Mouse (Mus musculus) midbrain, embryonic 14.5 days (tissue): ENCODE measurements around the gene Hip1r. TPM values are rescaled to one million over a fixed set of nuclear protein-coding genes. Genes with fewer than 3 reads are reported as not detected.

ENCODE experiments used
- ATAC-seq: fragments of 200-750 bp; cut with Nextera tagmentation; 2 replicates; pipeline ENCODE4 v1.8.0; 2017; ENCODE audit warnings: moderate number of reproducible peaks, moderate library complexity; ENCODE audit not compliant: low FRiP score, low TSS enrichment
- DNase-seq: peaks from one replicate; pipeline ENCODE4 v3.0.0-alpha.2; 2015
- H3K27ac ChIP-seq: fragments of 300-500 bp; sonication (generic); replicated peaks from 2 replicates; pipeline ENCODE4 v1.5.1; 2014; ENCODE audit warnings: mild to moderate bottlenecking, low read depth, low read length, moderate library complexity
- H3K27me3 ChIP-seq: fragments of 300-500 bp; sonication (generic); 2 replicates; pipeline ENCODE4 v1.6.1; 2014; ENCODE audit warnings: low read length, control low read depth, mixed read lengths; ENCODE audit not compliant: control insufficient read depth, insufficient read depth
- H3K36me3 ChIP-seq: fragments of 300-500 bp; sonication (generic); 2 replicates; pipeline ENCODE4 v1.6.1; 2014; ENCODE audit warnings: low read length, control low read depth; ENCODE audit not compliant: control insufficient read depth, insufficient read depth
- H3K4me1 ChIP-seq: fragments of 300-500 bp; sonication (generic); 2 replicates; pipeline ENCODE4 v1.6.1; 2014; ENCODE audit warnings: mild to moderate bottlenecking, antibody characterized with exemption, low read length, control low read depth; ENCODE audit not compliant: control insufficient read depth, insufficient read depth
- H3K4me2 ChIP-seq: fragments of 300-500 bp; sonication (generic); 2 replicates; pipeline ENCODE4 v1.6.1; 2014; ENCODE audit warnings: mild to moderate bottlenecking, low read length, moderate library complexity
- H3K4me3 ChIP-seq: fragments of 300-500 bp; sonication (generic); replicated peaks from 2 replicates; pipeline ENCODE4 v1.5.1; 2014; ENCODE audit warnings: low read depth, low read length
- H3K9ac ChIP-seq: fragments of 300-500 bp; sonication (generic); replicated peaks from 2 replicates; pipeline ENCODE4 v1.6.1; 2014; ENCODE audit warnings: mild to moderate bottlenecking, low read length, moderate library complexity
- H3K9me3 ChIP-seq: fragments of 300-500 bp; sonication (generic); 2 replicates; pipeline ENCODE4 v1.6.1; 2016; ENCODE audit warnings: low read length, control low read depth, mixed read lengths; ENCODE audit not compliant: control insufficient read depth
- WGBS: fragments of 180-500 bp; shearing (Covaris S2); extraction: QIAGEN DNeasy Blood & Tissue Kit; methylation state at CpG from one replicate; pipeline ENCODE4 v1.1.7; 2014; 5-methylcytosine and 5-hydroxymethylcytosine counted together
- polyA plus RNA-seq: library from polyadenylated mRNA; unstranded; fragments of >200 nt; fragmentation: Nextera tagmentation; extraction: Ambion mirVana; gene quantifications from 2 replicates; pipeline ENCODE4 v1.2.1, GENCODE M21; 2014

Gene Hip1r
- polyA plus RNA-seq, 1 experiment from 2014 or later, result 24.7 TPM

DNA sequence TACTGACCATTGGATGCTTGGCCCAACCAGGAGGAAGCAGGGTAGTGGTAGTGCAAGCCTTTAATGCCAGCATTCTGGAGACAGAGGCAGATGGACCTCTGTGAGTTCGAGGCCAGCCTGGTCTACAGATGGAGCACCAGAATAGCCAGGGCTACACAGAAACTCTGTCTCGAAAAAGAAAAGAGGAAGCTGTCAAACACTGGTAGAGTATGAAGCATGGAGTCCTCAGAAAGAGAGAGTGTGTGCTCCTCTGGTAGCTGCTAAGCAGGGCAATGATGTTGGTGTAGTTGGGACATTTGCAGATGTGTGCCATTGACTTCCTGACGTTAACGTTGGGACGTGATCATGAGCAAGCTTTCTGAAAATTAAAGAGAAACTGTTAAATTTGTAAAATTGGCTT lies 34.9 kb upstream of the Hip1r start:
- no peak for ATAC-seq
- Histone ChIP-seq H3K9me3 (no peaks in the 10 kb centered on the region), H3K9ac (no peak overlapping the region; the same call in 1 of the 2 replicates), H3K4me2 (no peak overlapping the region), H3K27me3 (no peaks in the 10 kb centered on the region), H3K27ac (no peak overlapping the region), H3K4me3 (no peak overlapping the region), H3K4me1 (no peaks in the 10 kb centered on the region), H3K36me3 (no peaks in the 10 kb centered on the region)
- 90% methylated on average over 5 of the region's 5 CpGs for whole genome bisulfite sequencing
- no peak for DNase-seq

DNA sequence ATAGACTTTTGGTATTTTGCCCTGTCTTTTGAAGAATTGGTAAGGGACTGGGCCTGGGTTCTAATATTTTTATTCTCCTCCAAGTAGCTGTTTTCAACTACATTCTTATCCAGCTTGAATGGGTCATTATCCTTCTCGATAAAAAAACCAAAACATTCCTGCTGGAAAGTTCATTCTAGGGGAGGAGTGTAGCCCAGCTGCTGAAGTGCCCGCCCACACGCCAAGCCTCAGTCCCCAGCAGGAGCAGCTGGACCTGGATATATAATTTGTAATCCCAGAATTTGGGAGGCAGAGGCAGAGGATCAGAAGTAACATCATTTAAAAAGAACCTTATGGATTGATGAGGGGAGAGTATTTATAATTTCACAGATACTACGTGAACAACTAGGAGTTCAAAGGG lies 26.9 kb upstream of the Hip1r start:
- WGBS, result 72% methylated on average over 4 of the region's 4 CpGs
- Histone ChIP-seq H3K27me3 (no peaks in the 10 kb centered on the region), H3K4me1 (no peaks in the 10 kb centered on the region), H3K4me3 (no peak overlapping the region), H3K27ac (no peak overlapping the region), H3K9ac (no peak overlapping the region), H3K9me3 (no peaks in the 10 kb centered on the region), H3K36me3 (no peaks in the 10 kb centered on the region), H3K4me2 (no peak overlapping the region)
- ATAC-seq, result no peak
- DNase-seq, result no peak

DNA sequence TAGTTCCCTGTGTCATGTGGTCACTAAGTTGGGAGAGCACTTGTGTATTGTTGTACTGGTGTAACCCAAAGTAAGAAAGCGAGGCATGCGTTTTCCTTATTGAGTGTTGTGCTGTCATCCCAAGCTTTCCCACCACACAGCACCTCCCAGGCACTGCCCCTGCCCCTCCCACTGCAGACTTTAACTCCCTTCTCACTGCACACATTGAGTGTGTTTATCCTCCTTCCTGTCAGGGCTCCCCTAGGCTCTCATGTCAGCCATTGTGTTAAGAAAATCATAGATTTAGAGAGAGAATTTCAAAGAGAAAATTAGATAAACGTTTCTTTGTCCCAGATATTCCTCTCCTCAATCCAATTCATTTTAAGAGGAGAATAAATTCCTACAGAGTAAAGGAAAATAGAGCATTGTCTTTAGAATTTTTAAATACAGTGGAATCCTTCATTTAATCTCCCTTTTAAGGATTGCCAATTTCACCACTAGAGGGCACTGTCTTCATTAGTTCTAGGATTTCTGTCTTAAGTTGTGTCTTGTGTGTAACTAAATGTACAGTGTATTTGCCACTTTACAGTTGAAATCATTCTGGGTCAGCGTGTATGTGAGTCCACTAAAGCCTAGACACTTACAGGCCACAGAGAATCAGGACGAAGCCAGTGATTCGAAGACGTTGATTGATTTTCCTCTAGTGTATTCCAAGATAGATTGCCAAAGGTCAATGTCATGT lies 26.2 kb upstream of the Hip1r start:
- WGBS, result 56% methylated on average over 7 of the region's 7 CpGs
- DNase-seq (peak; percentile 92), ATAC-seq (no peak)
- H3K27ac ChIP-seq, result no peak overlapping the region
- H3K4me3 ChIP-seq, result no peak overlapping the region
- H3K9ac ChIP-seq, result no peak overlapping the region
- no peak overlapping the region for H3K4me2 ChIP-seq
- H3K4me1 ChIP-seq, result no peaks in the 10 kb centered on the region
- H3K36me3 ChIP-seq, result no peaks in the 10 kb centered on the region
- no peaks in the 10 kb centered on the region for H3K9me3 ChIP-seq
- no peaks in the 10 kb centered on the region for H3K27me3 ChIP-seq

DNA sequence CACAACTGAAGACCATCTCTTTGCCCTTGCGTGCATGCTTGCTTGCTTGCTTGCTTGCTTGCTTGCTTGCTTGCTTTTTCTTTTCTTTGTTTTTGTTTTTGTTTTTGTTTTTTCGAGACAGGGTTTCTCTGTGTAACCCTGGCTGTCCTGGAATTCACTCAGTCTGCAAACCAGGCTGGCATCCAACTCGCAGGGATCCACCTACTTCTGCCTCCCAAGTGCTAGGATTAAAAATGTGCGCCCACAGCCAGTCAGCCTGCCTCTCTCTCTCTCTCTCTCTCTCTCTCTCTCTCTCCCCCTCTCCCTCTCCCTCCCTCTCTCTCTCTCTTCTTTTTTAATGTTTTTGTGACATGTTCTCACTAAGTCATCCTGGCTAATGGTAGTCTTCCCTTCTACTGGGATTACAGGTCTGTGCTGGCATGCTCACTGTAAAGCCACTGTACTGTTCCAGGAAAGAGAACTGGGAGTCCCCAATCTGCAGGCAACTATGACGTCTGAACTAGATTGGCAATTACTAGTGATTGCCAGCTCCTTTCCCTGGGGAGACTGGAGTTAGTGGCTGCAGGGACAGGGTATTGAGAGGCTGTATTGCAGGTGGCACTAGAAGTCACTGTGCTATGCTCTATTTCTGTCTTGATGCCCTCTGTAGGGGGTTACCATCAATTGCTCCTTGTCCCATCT lies 20.9 kb upstream of the Hip1r start:
- no peak for DNase-seq
- no peak overlapping the region for H3K9ac ChIP-seq
- H3K27me3 ChIP-seq, result no peaks in the 10 kb centered on the region
- no peak overlapping the region for H3K4me3 ChIP-seq
- H3K27ac ChIP-seq, result no peak overlapping the region
- no peak overlapping the region for H3K4me2 ChIP-seq
- no peak for ATAC-seq
- 61% methylated on average over 5 of the region's 5 CpGs for WGBS
- no peaks in the 10 kb centered on the region for H3K9me3 ChIP-seq
- H3K36me3 ChIP-seq, result no peaks in the 10 kb centered on the region
- no peaks in the 10 kb centered on the region for H3K4me1 ChIP-seq

DNA sequence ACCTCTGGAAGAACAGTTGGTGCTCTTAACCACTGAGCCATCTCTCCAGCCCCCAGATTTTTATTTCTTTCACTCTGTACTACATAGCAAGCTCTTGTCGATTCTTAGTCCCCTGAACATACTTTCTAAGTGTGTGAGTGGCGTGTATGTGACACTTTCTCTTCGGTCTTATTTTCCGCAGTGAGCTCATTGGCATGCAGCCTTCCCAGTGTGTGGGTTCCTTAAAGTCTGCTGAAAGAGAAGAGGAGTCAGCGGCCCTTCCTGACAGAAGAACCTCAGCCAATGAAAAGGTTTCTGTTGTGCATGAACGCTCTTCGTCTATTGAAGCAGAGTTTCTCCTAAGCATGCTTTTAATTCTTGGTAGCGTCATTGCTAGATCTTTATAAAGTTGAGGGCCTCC lies 16.2 kb upstream of the Hip1r start:
- Histone ChIP-seq H3K27ac (no peak overlapping the region), H3K9ac (no peak overlapping the region), H3K4me1 (no peaks in the 10 kb centered on the region), H3K27me3 (no peaks in the 10 kb centered on the region), H3K36me3 (no peaks in the 10 kb centered on the region), H3K9me3 (no peaks in the 10 kb centered on the region), H3K4me2 (no peak overlapping the region), H3K4me3 (no peak overlapping the region)
- WGBS, result 72% methylated on average over 8 of the region's 8 CpGs
- ATAC-seq (no peak), DNase-seq (no peak)

DNA sequence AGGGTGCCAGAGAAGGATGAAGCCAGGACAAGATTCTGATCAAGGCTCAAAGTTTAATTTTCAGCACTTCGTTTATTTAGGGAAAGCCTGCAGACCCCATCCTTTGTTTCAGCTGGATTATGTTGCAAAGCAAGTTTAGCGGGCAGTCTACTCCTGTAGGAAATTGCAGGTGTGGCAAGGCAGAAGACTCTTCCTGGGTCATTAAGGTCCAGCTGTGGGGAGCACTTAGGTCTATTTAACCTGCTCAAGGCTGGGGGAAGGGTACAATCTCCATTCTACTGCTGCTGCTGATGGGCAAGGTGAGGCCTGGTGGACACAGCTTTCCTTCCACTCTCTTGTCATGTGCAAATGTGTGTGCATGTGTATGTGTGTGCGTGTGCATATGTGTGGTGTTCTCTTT lies 14.4 kb upstream of the Hip1r start:
- Histone ChIP-seq H3K9ac (no peak overlapping the region), H3K9me3 (no peaks in the 10 kb centered on the region), H3K27me3 (no peaks in the 10 kb centered on the region), H3K27ac (no peak overlapping the region), H3K4me2 (no peak overlapping the region), H3K36me3 (no peaks in the 10 kb centered on the region), H3K4me1 (no peaks in the 10 kb centered on the region), H3K4me3 (no peak overlapping the region)
- ATAC-seq (no peak), DNase-seq (no peak)
- 86% methylated on average over 3 of the region's 3 CpGs for WGBS

DNA sequence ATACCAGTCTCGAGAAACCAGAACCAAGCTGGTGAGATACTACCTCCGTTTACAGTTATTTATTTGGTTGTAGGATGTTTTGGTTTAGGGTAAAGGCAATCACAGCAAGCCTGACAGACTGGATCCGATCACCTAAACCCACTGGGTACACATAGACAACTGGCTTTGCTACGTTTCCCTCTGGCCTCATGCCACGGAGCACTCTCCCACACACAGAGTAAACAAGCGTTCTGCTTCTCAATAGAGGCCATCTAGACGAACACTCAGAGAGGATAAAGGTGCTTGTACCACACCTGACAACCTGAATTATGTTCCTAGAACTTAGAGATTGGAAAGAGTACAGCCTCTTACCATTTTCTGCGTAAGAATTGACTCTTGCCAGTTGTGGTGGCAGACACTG lies 13.3 kb upstream of the Hip1r start:
- Histone ChIP-seq H3K4me1 (no peaks in the 10 kb centered on the region), H3K27me3 (no peaks in the 10 kb centered on the region), H3K4me2 (no peak overlapping the region), H3K9ac (no peak overlapping the region), H3K9me3 (no peaks in the 10 kb centered on the region), H3K4me3 (no peak overlapping the region), H3K27ac (no peak overlapping the region), H3K36me3 (no peaks in the 10 kb centered on the region)
- no peak for DNase-seq
- no peak for ATAC-seq
- 83% methylated on average over 8 of the region's 8 CpGs for WGBS

DNA sequence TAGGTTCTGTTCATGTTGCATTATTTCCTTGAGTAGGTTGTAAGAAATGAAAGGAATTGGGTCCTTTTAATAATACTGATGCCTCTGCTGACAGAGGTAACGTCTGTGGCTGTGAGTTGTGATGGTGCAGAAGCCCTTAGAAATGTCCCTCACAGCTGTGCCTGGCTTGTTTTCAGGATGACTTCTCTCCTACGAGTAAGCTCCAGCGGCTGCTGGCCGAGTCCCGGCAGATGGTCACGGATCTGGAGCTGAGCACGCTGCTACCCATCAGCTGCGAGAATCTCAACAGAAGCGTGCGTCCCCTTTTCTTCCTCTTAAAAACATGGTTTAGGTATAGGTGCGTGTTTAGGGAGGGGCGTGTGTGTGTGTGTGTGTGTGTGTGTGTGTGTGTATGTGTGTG lies 12.4 kb upstream of the Hip1r start:
- Histone ChIP-seq H3K27ac (no peak overlapping the region), H3K4me2 (no peak overlapping the region), H3K36me3 (no peaks in the 10 kb centered on the region), H3K4me3 (no peak overlapping the region), H3K27me3 (no peaks in the 10 kb centered on the region), H3K9ac (no peak overlapping the region), H3K4me1 (no peaks in the 10 kb centered on the region), H3K9me3 (no peaks in the 10 kb centered on the region)
- no peak for ATAC-seq
- DNase-seq, result no peak
- WGBS, result 86% methylated on average over 12 of the region's 12 CpGs

DNA sequence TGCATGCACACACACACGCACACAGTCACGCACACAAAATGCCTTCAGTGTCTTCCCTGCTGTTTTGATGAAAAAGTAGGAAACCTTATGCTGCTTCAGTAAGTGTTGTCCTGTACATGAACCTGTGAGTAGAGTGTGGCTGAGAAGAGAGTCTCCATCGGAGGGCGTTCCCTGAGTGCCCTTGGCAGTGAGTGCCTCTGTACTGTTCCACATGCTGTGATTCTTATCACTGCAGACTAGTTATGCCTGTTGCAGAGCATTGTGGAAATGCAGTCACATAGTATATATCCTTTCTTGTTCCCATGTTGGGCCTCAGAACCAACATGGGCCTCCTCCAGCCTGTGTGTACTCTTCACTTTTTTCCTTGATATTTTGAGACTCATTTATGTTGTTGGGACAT lies 9.2 kb upstream of the Hip1r start:
- no peak for ATAC-seq
- no peak for DNase-seq
- Histone ChIP-seq H3K4me1 (no peaks in the 10 kb centered on the region), H3K36me3 (no peaks in the 10 kb centered on the region), H3K9ac (no peak overlapping the region), H3K27me3 (no peaks in the 10 kb centered on the region), H3K4me3 (no peak overlapping the region), H3K27ac (no peak overlapping the region), H3K4me2 (no peak overlapping the region), H3K9me3 (no peaks in the 10 kb centered on the region)
- 98% methylated on average over 4 of the region's 4 CpGs for WGBS
